Mouse (Mus musculus) erythroblast, embryonic 14.5 days (primary cell): ENCODE data around the gene Klhl24. TPM values are rescaled to one million over a fixed set of nuclear protein-coding genes. Genes with fewer than 3 reads are reported as not detected.
"Not testable (repeated sequence)": the region's sequence is repeated elsewhere in the genome, so short reads cannot be mapped to it uniquely, and the experiment has no call there.

Experiments used
- H3K27me3 ChIP-seq: 2 replicates; pipeline ENCODE4 v1.6.1; 2012; ENCODE audit warnings: inconsistent platforms; ENCODE audit not compliant: control insufficient read depth
- H3K36me3 ChIP-seq: 2 replicates; pipeline ENCODE4 v1.6.1; 2012; ENCODE audit warnings: mild to moderate bottlenecking, inconsistent platforms; ENCODE audit not compliant: control insufficient read depth
- H3K4me1 ChIP-seq: 2 replicates; pipeline ENCODE4 v1.6.1; 2012; ENCODE audit warnings: inconsistent platforms; ENCODE audit not compliant: control insufficient read depth
- H3K4me3 ChIP-seq: replicated peaks from 2 replicates; pipeline ENCODE3; 2012; ENCODE audit warnings: moderate library complexity, mild to moderate bottlenecking, inconsistent platforms
- H3K9me3 ChIP-seq: 2 replicates; pipeline ENCODE4 v1.6.1; 2012; ENCODE audit warnings: low read length, inconsistent platforms, mixed read lengths; ENCODE audit not compliant: control insufficient read depth
- GATA1 ChIP-seq: IDR thresholded peaks from 2 replicates; pipeline ENCODE4 v1.6.1; 2012; ENCODE audit warnings: low read length, inconsistent platforms, mixed read lengths
- TAL1 ChIP-seq: IDR thresholded peaks from 3 replicates; pipeline ENCODE4 v1.6.1; 2012; ENCODE audit warnings: low read length, inconsistent platforms, mixed read lengths
- polyA plus RNA-seq: library from polyadenylated mRNA; stranded (reverse); fragments of >175 nt; gene quantifications from 2 replicates; pipeline ENCODE4 v1.2.3, GENCODE M21; 2012

Klhl24 gene
- polyA plus RNA-seq, 1 experiment = 0.43 TPM

DNA sequence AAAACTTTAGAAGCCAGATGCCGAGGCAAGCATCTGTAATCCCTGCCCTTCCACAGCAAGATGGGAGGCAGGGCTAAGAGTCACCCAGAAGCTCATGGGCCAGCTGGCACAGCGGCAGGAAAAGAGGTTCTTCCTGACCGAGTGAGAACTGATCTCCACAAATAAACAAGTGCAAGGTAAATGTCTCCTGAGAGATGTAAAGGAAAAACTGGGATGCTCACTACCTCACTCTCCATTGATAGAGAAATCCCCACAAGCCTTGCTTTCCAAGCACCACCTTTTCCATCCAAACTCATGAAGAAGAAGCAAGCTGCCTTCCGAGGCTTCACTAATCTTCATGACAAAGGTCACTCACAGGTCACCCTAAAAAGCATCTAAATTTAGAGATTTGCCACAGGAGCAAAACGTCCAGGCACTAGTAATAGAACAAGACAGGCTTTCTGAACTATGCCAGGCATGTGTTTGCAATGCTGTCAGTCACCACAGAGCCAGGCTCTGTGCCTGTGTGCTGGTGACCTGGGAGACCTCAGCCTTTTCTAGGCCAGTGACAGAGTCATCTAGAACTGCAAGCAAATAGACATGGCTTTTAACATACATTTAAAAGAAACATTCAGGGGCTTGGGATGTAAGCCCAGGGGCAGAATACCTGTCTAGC, 6.3 kb upstream of the Klhl24 start:
- no peaks in the 10 kb centered on the region for H3K27me3 ChIP-seq
- H3K36me3 ChIP-seq = no peaks in the 10 kb centered on the region
- no peaks in the 10 kb centered on the region for H3K4me1 ChIP-seq
- TF ChIP-seq GATA1 (no peak), TAL1 (no peak)
- no peaks in the 10 kb centered on the region for H3K9me3 ChIP-seq
- no peak overlapping the region for H3K4me3 ChIP-seq

DNA sequence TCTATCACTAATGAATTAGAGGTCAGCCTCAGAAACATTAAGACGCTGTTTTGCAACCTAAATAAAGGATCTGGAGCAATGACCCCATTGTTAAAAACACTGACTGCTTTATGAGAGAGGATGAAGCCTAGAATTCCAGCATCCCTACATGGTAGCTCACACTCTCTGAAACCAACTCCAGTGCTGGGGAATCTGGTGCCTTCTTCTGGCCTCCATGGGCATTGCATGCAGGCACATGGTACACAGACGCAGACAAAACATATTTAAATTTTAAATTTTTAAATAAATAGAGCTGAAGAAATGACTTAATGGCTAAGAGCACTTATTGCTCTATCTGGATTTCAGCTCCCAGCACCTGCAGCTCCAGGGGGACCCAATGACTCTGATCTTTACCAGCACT, 1.4 kb upstream of the Klhl24 start:
- H3K4me3 ChIP-seq = no peak overlapping the region
- no peaks in the 10 kb centered on the region for H3K36me3 ChIP-seq
- no peaks in the 10 kb centered on the region for H3K27me3 ChIP-seq
- no peak for TF ChIP-seq TAL1
- H3K4me1 ChIP-seq = peaks cover 20% of the 10 kb centered on the region
- H3K9me3 ChIP-seq = no peaks in the 10 kb centered on the region

DNA sequence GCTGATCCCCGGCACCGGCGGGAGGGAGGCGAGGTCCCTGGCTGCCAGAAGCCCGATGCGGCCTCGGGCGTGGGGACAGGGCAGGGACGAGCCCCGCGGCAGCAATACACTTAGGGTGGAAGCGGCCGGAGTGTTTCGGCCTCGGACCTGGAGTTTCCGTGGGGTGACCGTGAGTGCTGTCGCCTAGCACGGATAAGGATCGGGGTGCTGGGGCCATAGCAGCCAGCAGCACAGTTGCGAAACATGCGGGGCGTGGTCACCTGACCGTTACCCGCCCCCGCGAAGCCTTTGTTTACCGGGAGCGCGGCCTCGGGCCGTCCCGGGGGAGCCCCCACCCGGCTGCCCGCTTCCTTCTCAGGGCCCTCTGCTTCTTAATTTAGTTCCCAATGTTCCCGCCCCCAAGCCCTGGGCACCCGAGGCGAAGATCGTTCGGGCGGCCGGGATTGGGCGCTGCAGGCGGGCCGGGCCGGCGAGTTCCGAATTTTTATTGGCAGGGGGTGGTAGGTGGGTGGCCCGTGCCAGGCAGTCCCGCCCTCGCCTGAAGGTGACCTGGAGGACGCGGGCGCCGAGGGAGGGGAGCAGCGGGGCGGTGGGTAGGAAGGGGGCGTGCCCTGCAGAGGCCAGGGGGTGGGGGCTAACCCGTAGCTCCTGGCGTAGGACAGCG, 501 bp downstream of the Klhl24 start:
- H3K27me3 ChIP-seq = no peaks in the 10 kb centered on the region
- peaks cover 20% of the 10 kb centered on the region for H3K4me1 ChIP-seq
- H3K36me3 ChIP-seq = no peaks in the 10 kb centered on the region
- TF ChIP-seq TAL1 (no peak), GATA1 (peak; percentile 11; the same call in 1 of the 2 replicates)
- no peaks in the 10 kb centered on the region for H3K9me3 ChIP-seq
- H3K4me3 ChIP-seq = peak overlapping the region; percentile 88

DNA sequence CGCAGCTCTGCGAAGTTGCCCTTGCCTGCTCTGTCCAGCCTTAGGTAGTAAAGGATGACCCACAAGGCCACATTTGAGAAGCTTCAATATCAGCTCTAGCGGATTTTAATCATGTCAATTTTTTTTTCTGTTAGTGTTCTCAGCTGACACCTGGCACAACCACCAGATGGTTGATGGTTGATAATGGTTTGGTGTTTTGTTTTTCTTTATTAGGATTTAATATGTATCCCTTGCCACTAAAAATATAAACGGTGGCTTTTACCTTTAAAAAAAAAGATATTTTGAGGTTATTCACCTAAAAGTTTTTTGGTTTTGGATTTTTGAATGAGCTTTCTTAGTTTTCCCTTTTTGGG, 1.0 kb downstream of the Klhl24 start:
- H3K36me3 ChIP-seq = peaks cover 2% of the 10 kb centered on the region
- TF ChIP-seq GATA1 (no peak), TAL1 (peak; percentile 36; the same call in 1 of the 3 replicates)
- peaks cover 20% of the 10 kb centered on the region for H3K4me1 ChIP-seq
- H3K27me3 ChIP-seq = no peaks in the 10 kb centered on the region
- no peaks in the 10 kb centered on the region for H3K9me3 ChIP-seq
- peak overlapping the region; percentile 88 for H3K4me3 ChIP-seq

DNA sequence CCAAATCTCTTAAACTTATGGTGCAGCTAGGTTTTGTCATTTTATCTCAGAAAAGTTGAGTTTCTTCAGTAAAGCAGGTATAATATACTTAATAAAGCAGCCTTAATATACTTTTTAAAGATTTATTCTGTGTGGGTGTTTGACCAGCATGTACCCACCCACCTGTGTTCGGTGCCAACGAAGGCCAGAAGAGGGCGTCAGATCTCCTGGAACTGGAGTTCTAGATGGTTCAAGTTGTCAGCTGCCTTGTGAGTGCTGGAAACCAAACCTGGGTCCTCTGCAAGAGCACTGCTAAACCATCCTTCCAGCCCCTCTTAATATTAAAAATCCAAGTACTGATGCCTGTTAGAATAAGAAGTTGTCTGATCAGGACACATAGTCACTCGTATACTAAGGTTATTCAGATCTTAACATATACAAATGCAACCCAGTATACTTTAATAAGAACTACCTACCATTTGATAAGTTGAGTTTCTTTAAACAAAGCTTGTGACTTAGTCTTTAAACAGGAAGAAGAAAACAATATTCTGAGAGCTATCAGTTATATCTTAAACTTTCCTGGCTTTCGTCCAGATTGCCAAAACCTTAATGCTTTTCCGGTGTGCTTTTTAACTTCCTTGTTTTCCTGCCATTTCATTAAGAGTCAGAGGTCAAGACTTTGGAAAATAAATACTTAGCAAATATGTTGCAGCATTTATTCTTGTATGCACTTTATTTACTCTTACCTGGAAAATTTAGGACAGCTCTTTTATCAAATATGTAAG, 1.7 kb downstream of the Klhl24 start:
- no peaks in the 10 kb centered on the region for H3K27me3 ChIP-seq
- peak overlapping the region; percentile 88 for H3K4me3 ChIP-seq
- H3K36me3 ChIP-seq = peaks cover 7% of the 10 kb centered on the region
- no peak for TF ChIP-seq GATA1
- no peak for TF ChIP-seq TAL1
- H3K4me1 ChIP-seq = peaks cover 20% of the 10 kb centered on the region
- H3K9me3 ChIP-seq = peaks cover 3% of the 10 kb centered on the region

DNA sequence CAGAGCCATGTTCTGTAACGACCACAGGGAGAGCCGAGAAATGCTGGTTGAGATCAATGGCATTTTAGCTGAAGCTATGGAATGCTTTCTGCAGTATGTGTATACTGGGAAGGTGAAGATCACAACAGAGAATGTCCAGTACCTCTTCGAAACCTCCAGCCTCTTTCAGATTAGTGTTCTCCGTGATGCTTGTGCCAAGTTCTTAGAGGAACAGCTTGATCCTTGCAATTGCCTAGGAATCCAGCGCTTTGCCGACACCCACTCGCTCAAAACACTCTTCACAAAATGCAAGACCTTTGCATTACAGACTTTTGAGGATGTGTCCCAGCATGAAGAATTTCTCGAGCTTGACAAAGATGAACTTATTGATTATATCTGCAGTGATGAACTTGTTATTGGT, 9.7 kb downstream of the Klhl24 start:
- no peaks in the 10 kb centered on the region for H3K4me1 ChIP-seq
- peaks cover 28% of the 10 kb centered on the region for H3K36me3 ChIP-seq
- TF ChIP-seq TAL1 = no peak
- no peak for TF ChIP-seq GATA1
- peaks cover 7% of the 10 kb centered on the region for H3K9me3 ChIP-seq
- H3K27me3 ChIP-seq = no peaks in the 10 kb centered on the region
- no peak overlapping the region for H3K4me3 ChIP-seq

DNA sequence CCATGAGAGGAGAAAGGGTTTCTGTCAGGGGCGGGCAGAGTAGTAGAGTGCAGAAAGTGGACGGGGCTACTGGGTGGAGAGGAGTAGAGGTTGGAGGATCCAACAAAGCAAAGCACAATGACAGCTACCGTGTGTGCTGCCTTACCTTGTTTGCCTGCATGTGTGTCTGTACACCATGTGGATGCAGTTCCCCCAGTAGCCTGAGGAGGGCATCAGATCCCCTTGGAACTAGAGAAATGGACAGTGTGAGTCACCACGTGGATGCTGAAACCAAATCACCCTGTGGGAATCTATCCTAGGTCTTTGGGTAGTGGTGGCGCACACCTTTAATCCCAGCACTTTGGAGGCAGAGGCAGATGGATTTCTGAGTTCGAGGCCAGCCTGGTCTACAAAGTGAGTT, 11.6 kb downstream of the Klhl24 start:
- Histone ChIP-seq H3K36me3 (peaks cover 21% of the 10 kb centered on the region), H3K4me3 (no peak overlapping the region), H3K4me1 (no peaks in the 10 kb centered on the region), H3K9me3 (peaks cover 5% of the 10 kb centered on the region), H3K27me3 (no peaks in the 10 kb centered on the region)
- no peak for TF ChIP-seq GATA1
- no peak for TF ChIP-seq TAL1

DNA sequence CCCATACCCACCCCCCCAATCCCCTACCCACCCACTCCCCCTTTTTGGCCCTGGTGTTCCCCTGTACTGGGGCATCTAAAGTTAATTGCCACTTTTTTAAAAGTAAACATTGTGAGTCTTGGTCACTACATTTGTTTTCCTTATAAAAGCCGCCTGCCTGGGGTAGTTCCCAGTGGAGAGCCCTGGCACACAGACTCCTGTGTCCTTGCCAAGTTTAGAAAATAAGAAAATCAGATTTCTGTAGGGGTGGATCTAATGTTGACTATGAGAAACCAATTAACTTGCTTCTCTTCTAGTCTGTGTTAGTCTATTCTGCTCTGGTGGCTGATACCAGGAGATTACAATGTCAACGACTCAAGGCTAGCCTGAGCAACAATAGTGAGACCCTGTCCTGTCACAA, 15.3 kb downstream of the Klhl24 start:
- no peaks in the 10 kb centered on the region for H3K27me3 ChIP-seq
- no peak overlapping the region for H3K4me3 ChIP-seq
- H3K9me3 ChIP-seq = peaks cover 2% of the 10 kb centered on the region; the same call in 1 of the 2 replicates
- no peaks in the 10 kb centered on the region for H3K4me1 ChIP-seq
- H3K36me3 ChIP-seq = peaks cover 10% of the 10 kb centered on the region
- no peak for TF ChIP-seq TAL1
- no peak for TF ChIP-seq GATA1

DNA sequence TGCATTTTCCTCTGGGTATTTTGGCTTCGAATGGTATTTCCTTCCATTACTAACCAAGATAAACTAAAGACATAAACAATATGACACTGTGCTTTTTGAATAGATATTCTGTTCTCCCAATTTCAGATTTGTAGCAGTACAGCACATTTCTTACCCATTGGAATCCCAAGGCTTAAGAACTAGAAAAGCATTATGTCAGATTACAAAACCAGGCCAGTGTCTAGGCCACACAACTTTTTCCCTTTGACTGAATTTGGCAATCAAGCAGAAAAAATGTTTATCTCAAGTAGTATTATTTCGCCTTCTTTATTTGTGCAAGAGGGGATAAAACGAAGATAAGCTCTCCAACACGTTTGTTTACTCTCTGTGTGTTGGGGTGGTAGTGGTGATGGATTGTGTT, 18.7 kb downstream of the Klhl24 start:
- H3K36me3 ChIP-seq = peaks cover 7% of the 10 kb centered on the region
- no peak overlapping the region for H3K4me3 ChIP-seq
- H3K27me3 ChIP-seq = no peaks in the 10 kb centered on the region
- H3K4me1 ChIP-seq = no peaks in the 10 kb centered on the region
- TF ChIP-seq GATA1 (no peak), TAL1 (no peak)
- no peaks in the 10 kb centered on the region for H3K9me3 ChIP-seq

DNA sequence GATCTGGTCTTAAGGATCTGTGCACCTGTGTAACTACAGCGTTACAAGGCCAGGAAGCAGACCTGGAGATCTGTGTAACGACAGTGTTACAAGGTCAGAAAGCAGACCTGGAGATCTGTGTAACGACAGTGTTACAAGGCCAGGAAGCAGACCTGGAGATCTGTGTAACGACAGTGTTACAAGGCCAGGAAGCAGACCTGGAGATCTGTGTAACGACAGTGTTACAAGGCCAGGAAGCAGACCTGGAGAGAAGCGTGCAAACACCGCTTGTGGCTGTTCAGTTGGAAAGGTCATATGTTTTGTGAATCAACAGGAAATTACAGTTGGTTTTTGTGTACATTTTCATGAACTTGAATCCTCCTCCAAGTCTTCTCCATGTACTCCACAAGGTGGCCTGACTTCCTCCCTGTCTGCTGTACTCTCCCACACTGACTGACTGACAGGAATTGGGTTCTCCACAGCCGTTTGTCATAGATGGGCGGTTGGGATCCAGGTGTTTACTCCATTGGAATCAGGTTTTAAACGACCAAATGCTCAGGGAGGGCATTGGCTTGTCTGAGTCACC, 29.1 kb downstream of the Klhl24 start:
- not testable (repeated sequence) for H3K36me3 ChIP-seq, H3K9me3 ChIP-seq, H3K4me1 ChIP-seq, H3K4me3 ChIP-seq, H3K27me3 ChIP-seq
